Mouse (Mus musculus) bone marrow macrophage, adult 2 months (primary cell): ENCODE results near the gene Pjvk. TPM values are rescaled to one million over a fixed set of nuclear protein-coding genes. Genes with fewer than 3 reads are reported as not detected.
A peak's percentile ranks its signal among the peaks of the same experiment; 100 is the strongest.

Experiments
- H3K27ac ChIP-seq: 2 replicates; pipeline ENCODE4 v1.5.1; 2012; ENCODE audit warnings: low read depth, low read length; ENCODE audit not compliant: insufficient read depth
- H3K4me1 ChIP-seq: 2 replicates; pipeline ENCODE4 v1.6.1; 2012; ENCODE audit warnings: low read length; ENCODE audit not compliant: control insufficient read depth, insufficient read depth
- H3K4me3 ChIP-seq: 2 replicates; pipeline ENCODE4 v1.5.1; 2012; ENCODE audit warnings: mild to moderate bottlenecking, low read length, moderate library complexity; ENCODE audit not compliant: insufficient read depth
- CTCF ChIP-seq: IDR thresholded peaks from 2 replicates; pipeline ENCODE4 v1.5.1; 2012; ENCODE audit warnings: low read depth, mild to moderate bottlenecking, low read length, moderate library complexity
- POLR2A ChIP-seq: IDR thresholded peaks from 2 replicates; pipeline ENCODE4 v1.6.1; 2012; ENCODE audit warnings: mild to moderate bottlenecking, low read depth, low read length, borderline replicate concordance
- polyA plus RNA-seq: library from polyadenylated mRNA; stranded (reverse); fragments of >200 nt; gene quantifications from 2 replicates; pipeline ENCODE4 v1.2.4, GENCODE M21; 2012; ENCODE audit not compliant: missing spikeins, insufficient read depth, insufficient read length

Gene Pjvk
- polyA plus RNA-seq, 1 experiment = 0.84 TPM

DNA sequence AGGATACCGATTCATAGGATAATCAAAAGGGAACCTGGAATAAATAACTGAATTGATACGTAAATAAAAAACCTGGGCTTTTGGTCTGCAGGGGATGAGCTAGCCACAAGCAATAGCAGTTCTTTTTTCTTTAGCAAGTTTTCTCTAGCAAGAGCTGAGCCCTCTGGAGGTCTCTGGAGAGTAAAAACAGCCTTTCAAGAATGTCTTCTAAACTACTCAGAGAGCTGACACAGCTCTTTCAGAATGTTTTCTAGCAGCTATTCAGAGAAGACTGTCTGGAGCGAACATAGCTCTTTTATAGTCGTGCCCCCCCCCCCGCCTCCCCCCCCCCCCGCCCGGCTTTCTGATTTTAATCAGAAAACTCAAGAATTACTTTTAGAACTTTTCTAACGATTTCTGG, 11.1 kb downstream of the Pjvk start:
- TF ChIP-seq POLR2A = no peak
- TF ChIP-seq CTCF = no peak
- no peaks in the 10 kb centered on the region for H3K4me1 ChIP-seq
- no peak overlapping the region for H3K4me3 ChIP-seq
- H3K27ac ChIP-seq = no peak overlapping the region

DNA sequence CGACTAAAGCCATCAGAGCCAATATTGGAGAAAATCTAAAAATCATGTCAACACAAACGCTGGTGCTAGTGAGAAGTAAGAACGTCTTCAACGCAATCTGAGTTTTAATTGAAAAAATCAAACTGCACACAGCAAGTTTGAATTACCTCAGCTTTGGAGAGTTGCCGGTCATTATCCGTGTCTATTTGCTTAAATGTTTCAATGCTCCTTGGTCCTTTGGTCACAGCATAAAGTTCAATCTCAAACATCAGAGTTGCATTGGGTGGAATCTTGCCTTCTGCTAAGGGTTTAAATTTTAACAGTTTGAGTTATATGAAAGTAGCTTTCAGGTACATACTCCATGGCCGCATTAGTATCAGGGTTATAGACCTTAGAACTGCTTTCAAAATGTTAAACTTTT, 17.3 kb downstream of the Pjvk start:
- Histone ChIP-seq H3K4me1 (no peaks in the 10 kb centered on the region), H3K4me3 (no peak overlapping the region), H3K27ac (no peak overlapping the region)
- TF ChIP-seq POLR2A (no peak), CTCF (no peak)

DNA sequence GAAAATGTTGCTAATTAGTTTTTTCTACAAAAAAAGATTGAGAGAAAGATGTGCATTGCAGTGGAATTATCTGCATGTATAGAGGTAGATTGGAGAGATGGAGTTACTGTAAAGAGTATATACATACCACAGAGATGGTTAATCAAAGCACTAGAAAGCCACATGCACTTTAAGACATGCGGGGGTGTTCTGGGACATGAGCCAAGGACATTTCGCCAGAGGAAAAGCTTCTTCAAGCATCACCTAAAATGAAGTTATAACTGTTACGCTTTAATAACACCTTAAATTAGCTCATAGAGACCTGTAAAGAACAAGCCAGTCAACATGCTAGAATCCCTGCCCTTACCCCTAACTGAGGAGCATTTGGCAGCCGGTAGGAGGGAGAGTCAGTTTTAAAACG, 18.9 kb downstream of the Pjvk start:
- Histone ChIP-seq H3K27ac (no peak overlapping the region), H3K4me3 (no peak overlapping the region), H3K4me1 (peaks cover 4% of the 10 kb centered on the region; the same call in 1 of the 2 replicates)
- no peak for TF ChIP-seq POLR2A
- no peak for TF ChIP-seq CTCF

DNA sequence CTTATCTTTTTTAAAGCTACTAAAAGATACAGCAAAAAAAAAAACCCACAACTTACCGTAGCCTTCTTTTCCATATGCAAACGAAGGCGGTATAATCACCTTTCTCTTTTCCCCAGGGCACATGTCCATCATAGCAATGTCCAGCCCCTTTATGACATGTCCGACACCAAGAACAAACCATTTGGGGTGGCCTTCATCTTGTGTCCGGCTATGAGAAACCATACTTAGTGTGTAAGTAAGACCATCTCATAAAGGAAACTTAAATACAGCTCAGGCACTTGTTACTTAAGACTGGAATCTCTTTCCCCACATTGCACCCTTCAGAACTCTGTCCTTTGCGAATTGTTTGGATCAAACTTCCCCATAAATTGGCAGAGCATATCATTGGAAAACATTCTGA, 23.4 kb downstream of the Pjvk start:
- Histone ChIP-seq H3K4me1 (peaks cover 16% of the 10 kb centered on the region), H3K27ac (no peak overlapping the region), H3K4me3 (peak overlapping the region; percentile 79; the same call in 1 of the 2 replicates)
- TF ChIP-seq CTCF (no peak), POLR2A (no peak)

DNA sequence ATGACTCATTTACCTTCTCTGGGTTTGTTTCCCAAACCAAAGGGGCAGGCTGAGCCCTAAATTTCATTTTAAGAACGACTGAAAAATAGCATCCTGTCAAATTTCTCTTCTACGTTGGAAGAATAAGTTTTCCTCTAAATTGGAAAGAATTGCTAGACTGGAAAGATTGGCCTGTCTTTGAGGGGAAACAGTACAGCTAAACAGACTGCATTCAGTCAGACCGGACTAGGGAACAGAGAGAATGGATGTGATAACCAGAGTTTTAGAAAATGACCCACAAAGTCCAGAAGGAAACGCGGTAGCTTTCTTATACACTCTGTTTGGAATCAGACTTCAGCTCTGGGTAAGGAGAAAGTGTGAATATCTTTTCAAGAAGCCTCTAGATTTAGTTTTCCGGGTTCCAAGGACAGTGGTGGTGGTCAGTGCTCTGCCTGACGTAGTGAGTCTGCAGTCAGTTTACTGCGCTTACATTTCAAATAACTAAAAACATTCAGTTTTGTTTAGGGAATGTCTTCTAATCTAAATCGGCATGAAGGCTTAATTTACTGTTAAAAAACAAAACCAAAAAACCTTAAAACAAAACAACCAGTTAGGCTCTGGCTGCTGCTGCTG, 24.0 kb downstream of the Pjvk start:
- Histone ChIP-seq H3K4me3 (peak overlapping the region; percentile 79), H3K4me1 (peaks cover 19% of the 10 kb centered on the region), H3K27ac (peak overlapping the region; percentile 60)
- TF ChIP-seq CTCF (no peak), POLR2A (no peak)

DNA sequence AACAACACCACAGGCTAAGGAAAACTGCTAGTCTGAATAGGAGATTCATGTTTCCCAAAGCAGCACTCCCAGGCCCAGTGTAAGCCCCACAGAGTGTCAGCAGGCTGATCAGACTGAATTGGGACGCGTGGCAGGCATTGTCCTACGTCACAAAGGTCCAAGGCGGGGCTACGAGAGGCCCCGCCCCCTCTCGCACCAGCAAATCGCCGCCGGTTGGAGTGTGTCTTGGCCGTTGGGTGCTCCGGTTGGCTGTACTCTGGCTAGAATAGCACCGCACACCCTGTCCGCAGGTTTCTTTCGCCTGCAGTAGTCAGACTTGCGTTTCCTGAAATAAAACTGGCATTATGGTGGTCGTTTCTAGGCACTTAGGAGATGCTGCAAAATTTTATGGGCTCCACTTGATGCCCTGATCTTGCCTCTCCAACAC, 24.7 kb downstream of the Pjvk start, which contains the start of gene Fkbp7:
Gene Fkbp7 (minus strand): TSS at position 151 of the 427 bp plus-strand sequence.
- no peak for TF ChIP-seq POLR2A
- peak within 1 kb of the TSS; percentile 79 for H3K4me3 ChIP-seq
- peak within 1 kb of the TSS; percentile 60 for H3K27ac ChIP-seq
- peaks cover 26% of the 10 kb centered on the region for H3K4me1 ChIP-seq

DNA sequence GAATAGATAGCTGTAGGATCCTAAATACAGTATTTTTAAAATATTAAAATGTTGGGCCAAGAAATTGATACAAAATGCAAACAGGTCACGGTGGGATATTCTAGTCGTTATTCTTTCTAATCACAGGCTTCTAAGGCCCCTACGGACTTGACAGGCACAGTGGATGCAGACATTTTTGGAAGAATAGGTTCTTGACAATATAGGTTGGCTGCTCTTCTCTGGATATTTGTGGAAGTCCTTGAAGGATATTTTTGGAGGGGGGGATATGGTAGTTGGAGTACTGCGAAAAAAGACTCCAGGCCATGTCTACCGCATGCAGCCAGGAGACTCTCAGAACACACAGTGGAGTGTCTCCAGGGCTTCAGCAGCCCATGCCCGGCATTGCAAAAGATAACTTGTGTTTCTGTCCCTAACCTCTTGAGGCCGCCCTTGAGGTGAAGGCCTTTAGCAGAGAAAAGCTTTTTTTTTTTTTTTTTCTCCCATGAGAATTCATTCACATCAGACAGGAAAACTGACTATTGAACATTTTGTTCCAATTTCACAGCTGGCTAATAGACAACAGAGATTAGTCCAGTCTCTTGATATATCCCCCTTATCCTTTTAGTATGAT, 25.3 kb downstream of the Pjvk start:
- 0 out of 2 replicates have a peak, but pooled peaks have one; percentile 8 for TF ChIP-seq CTCF
- TF ChIP-seq POLR2A = no peak
- H3K4me1 ChIP-seq = peaks cover 29% of the 10 kb centered on the region
- peak overlapping the region; percentile 79; the same call in 1 of the 2 replicates for H3K4me3 ChIP-seq
- peak overlapping the region; percentile 49 for H3K27ac ChIP-seq

DNA sequence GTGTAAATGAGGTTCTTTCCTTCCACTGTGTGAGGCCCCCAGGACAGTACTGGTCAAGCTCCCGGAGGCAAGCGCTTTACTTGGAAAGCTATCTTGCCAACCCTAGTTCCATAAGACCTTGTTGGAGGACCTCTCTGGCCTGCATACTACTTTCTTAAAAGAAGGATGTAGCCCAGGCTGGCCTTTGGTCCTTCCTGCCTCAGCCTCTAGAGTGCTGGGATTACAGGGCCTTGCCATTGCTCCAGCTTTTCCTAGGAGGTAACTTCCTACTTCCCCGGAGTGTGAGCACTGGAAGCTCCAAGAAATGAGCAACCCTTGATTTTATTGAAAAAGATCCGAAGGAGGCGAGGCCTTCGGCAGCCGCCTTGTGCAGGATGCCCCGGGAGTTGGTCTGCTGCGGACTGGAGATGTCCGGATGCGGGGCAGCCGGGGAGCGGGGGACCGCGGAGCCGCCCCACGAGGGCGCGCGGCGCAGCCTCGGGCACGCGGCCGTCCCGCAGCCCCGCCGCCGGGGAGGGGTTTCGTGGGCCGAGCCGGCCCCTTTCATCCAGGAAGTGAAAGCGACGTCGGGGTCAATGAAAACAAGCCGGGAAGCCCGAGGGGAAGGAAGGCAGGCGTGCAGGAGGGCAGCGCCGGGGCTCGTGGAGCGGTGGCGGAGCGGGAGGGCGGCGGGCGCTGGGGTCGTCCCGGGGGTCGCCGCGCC, 26.6 kb downstream of the Pjvk start, which contains the start of gene Plekha3:
Gene Plekha3 (plus strand): TSS at position 557 of the 703 bp plus-strand sequence.
- Histone ChIP-seq H3K27ac (peak within 1 kb of the TSS; percentile 71), H3K4me3 (peak within 1 kb of the TSS; percentile 88), H3K4me1 (peaks cover 37% of the 10 kb centered on the region)
- TF ChIP-seq CTCF = no peak
- no peak for TF ChIP-seq POLR2A

DNA sequence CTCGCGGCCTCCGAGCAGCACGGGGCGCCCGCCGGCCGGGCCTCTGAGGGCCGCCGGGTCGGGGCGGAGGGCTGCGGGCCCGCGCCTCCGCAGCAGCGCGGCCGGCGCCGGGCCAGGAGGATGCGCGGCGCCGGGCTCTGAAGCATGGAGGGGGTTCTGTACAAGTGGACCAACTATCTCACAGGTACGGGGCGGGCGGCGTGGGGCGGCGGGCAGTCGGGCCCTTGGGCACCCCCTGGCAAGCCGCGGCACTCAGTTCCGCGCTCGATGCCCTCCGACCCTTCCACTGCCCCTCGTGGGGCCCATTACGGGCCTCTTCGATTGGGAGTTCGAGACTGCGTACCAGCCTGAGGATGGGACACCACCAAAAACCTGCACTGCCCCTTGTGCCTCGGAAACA, 27.2 kb downstream of the Pjvk start:
- H3K4me3 ChIP-seq = peak overlapping the region; percentile 88
- TF ChIP-seq POLR2A (no peak), CTCF (no peak)
- peak overlapping the region; percentile 71; the same call in 1 of the 2 replicates for H3K27ac ChIP-seq
- peaks cover 37% of the 10 kb centered on the region for H3K4me1 ChIP-seq

DNA sequence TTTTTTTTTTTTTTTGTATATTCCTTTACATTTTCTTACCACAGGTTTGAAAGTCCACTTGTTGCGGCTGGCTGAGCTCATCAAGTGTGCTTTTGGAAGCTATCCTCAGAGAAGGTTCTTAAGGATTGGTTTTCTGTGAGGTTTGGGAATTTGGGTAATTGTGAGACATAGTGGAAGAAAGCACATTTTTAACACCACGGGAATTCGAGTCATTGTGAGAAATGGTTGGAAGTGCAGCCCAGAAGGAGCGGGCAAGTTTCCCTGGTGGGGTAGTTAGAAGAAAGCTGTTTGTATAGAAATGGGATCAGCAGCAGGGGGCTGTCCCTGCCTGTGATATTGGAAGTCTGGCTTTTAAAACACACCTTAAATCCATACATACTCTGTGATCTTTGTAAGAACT, 27.7 kb downstream of the Pjvk start:
- Histone ChIP-seq H3K4me3 (peak overlapping the region; percentile 88), H3K4me1 (peaks cover 37% of the 10 kb centered on the region), H3K27ac (peak overlapping the region; percentile 71)
- TF ChIP-seq CTCF = no peak
